ENCODE assay signal across 8 mouse cellular contexts in the genomic region with DNA sequence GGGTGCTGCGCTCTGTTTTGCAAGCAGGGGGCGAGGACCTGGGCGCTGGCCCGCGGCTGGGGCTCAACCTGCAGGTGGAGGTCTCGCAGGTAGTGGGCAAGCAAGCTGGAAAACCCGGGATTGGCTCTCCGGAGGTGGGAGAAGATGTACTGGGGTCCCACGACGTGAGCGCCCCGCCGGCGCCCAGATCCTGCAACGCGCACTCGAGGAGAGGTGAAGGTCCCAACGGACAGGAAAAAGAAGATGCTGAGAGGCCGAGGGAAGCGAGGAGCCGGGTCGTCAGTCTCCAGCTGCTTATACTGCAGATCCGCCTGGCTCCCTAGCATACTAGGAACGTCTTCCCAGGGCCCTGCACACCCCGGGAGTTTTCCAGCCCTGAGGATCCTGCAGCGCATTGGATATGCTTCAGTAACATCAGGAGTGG. TPM values are rescaled to one million over a fixed set of nuclear protein-coding genes. Genes with fewer than 3 reads are reported as not detected.
DNase-seq lines count a peak whose midpoint lies in the region; ATAC-seq and TF ChIP-seq lines count a peak whose summit lies in the region.

No protein-coding gene starts in this region.

- in situ Hi-C loops in ES-E14 (cut with MboI; ENCODE audit: low sequenced_read_pairs in 2 of 2, unreplicated experiment in 2 of 2), result no loop called here

- peak overlapping the region; percentile 69 for H3K4me2 ChIP-seq in kidney, embryonic 14.5 days (replicated peaks; ENCODE audit: low read depth, low read length)
- H3K4me2 ChIP-seq in embryonic facial prominence, embryonic 15.5 days (replicated peaks), result peak overlapping the region; percentile 80
- peak overlapping the region; percentile 94 for H3K4me2 ChIP-seq in liver, embryonic 11.5 days
- H3K4me2 ChIP-seq in stomach, embryonic 16.5 days (ENCODE audit: low read depth, low read length), result peak overlapping the region; percentile 68

- peak overlapping the region; percentile 89 for H3K4me3 ChIP-seq in kidney, embryonic 14.5 days (ENCODE audit: low read length)
- H3K4me3 ChIP-seq in ES-E14 (ENCODE audit: insufficient read depth in 1 of 2, low read depth in 1 of 2, low read length in 2 of 2, poor library complexity in 1 of 2, severe bottlenecking in 1 of 2), result peak overlapping the region; percentile 73 to 76
- peak overlapping the region; percentile 98 for H3K4me3 ChIP-seq in embryonic facial prominence, embryonic 15.5 days (replicated peaks)
- peak overlapping the region; percentile 83 for H3K4me3 ChIP-seq in liver, embryonic 11.5 days (ENCODE audit: low read depth, low read length)
- peak overlapping the region; percentile 96 for H3K4me3 ChIP-seq in stomach, embryonic 16.5 days (replicated peaks; ENCODE audit: low read length)

- H3K4me1 ChIP-seq in kidney, embryonic 14.5 days (ENCODE audit: control insufficient read depth, insufficient read depth, low read length), result peaks cover 12% of the 10 kb centered on the region
- H3K4me1 ChIP-seq in ES-E14 (ENCODE audit: control insufficient read depth in 2 of 2, insufficient read depth in 2 of 2, low read length in 2 of 2, poor library complexity in 1 of 2), result peaks cover 0 to 6% of the 10 kb centered on the region in 2 experiments; a peak in 1 of 4 replicates
- peaks cover 26% of the 10 kb centered on the region for H3K4me1 ChIP-seq in embryonic facial prominence, embryonic 15.5 days
- H3K4me1 ChIP-seq in liver, embryonic 11.5 days (replicated peaks; ENCODE audit: control insufficient read depth, insufficient read depth, low read length), result peaks cover 12% of the 10 kb centered on the region
- peaks cover 15% of the 10 kb centered on the region for H3K4me1 ChIP-seq in stomach, embryonic 16.5 days (ENCODE audit: control insufficient read depth, insufficient read depth, low read length)

- H3K27me3 ChIP-seq in kidney, embryonic 14.5 days (ENCODE audit: control insufficient read depth, insufficient read depth, low read length), result no peaks in the 10 kb centered on the region
- no peaks in the 10 kb centered on the region for H3K27me3 ChIP-seq in embryonic facial prominence, embryonic 15.5 days
- H3K27me3 ChIP-seq in liver, embryonic 11.5 days (replicated peaks; ENCODE audit: control insufficient read depth, insufficient read depth, low read length), result no peaks in the 10 kb centered on the region
- no peaks in the 10 kb centered on the region for H3K27me3 ChIP-seq in stomach, embryonic 16.5 days (ENCODE audit: control insufficient read depth, insufficient read depth, low read length)

- WGBS in kidney, embryonic 14.5 days, result 2% methylated on average over 25 of the region's 26 CpGs
- under 1% methylated on average over 26 of the region's 26 CpGs for WGBS in embryonic facial prominence, embryonic 15.5 days
- WGBS in liver, embryonic 11.5 days, result under 1% methylated on average over 24 of the region's 26 CpGs
- under 1% methylated on average over 26 of the region's 26 CpGs for WGBS in stomach, embryonic 16.5 days

- H3K9ac ChIP-seq in kidney, embryonic 14.5 days (ENCODE audit: low read depth, low read length), result peak overlapping the region; percentile 59
- H3K9ac ChIP-seq in ES-E14 (ENCODE audit: insufficient read depth, low read depth, low read length, poor library complexity, severe bottlenecking), result peak overlapping the region; percentile 75
- H3K9ac ChIP-seq in embryonic facial prominence, embryonic 15.5 days, result peak overlapping the region; percentile 44
- peak overlapping the region; percentile 62 for H3K9ac ChIP-seq in liver, embryonic 11.5 days (ENCODE audit: low read depth, low read length)
- peak overlapping the region; percentile 68 for H3K9ac ChIP-seq in stomach, embryonic 16.5 days (ENCODE audit: low read length)

- H3K27ac ChIP-seq in kidney, embryonic 14.5 days (ENCODE audit: low read depth, low read length), result peak overlapping the region; percentile 66
- no peak overlapping the region for H3K27ac ChIP-seq in ES-E14 (ENCODE audit: insufficient read depth, low read depth, low read length, poor library complexity, severe bottlenecking)
- H3K27ac ChIP-seq in embryonic facial prominence, embryonic 15.5 days (replicated peaks), result peak overlapping the region; percentile 72; the same call in 1 of the 2 replicates
- no peak overlapping the region for H3K27ac ChIP-seq in liver, embryonic 11.5 days (ENCODE audit: low read depth, low read length)
- H3K27ac ChIP-seq in stomach, embryonic 16.5 days (ENCODE audit: low read length), result peak overlapping the region; percentile 2

- no peak; the same call in 1 of the 2 replicates for ATAC-seq in kidney, embryonic 14.5 days (ENCODE audit: low FRiP score, low TSS enrichment)
- ATAC-seq in embryonic facial prominence, embryonic 15.5 days (ENCODE audit: insufficient number of reproducible peaks, low FRiP score, low TSS enrichment, low read depth), result no peak; the same call in 1 of the 2 replicates
- ATAC-seq in liver, embryonic 11.5 days (replicated peaks; ENCODE audit: low FRiP score), result peak; percentile 7; the same call in 1 of the 2 replicates
- peak; percentile 26; the same call in 1 of the 2 replicates for ATAC-seq in stomach, embryonic 16.5 days (ENCODE audit: insufficient read depth, low FRiP score)

- H3K9me3 ChIP-seq in kidney, embryonic 14.5 days (ENCODE audit: control insufficient read depth, low read length), result no peaks in the 10 kb centered on the region
- H3K9me3 ChIP-seq in ES-E14 (ENCODE audit: control insufficient read depth, insufficient read depth, low read depth, low read length), result no peaks in the 10 kb centered on the region
- no peaks in the 10 kb centered on the region for H3K9me3 ChIP-seq in embryonic facial prominence, embryonic 15.5 days (replicated peaks)
- H3K9me3 ChIP-seq in liver, embryonic 11.5 days (ENCODE audit: control insufficient read depth, low read length), result no peaks in the 10 kb centered on the region
- H3K9me3 ChIP-seq in stomach, embryonic 16.5 days (replicated peaks; ENCODE audit: control insufficient read depth, low read length), result no peaks in the 10 kb centered on the region

- H3K36me3 ChIP-seq in kidney, embryonic 14.5 days (ENCODE audit: control insufficient read depth, insufficient read depth, low read length), result no peaks in the 10 kb centered on the region
- H3K36me3 ChIP-seq in ES-E14 (ENCODE audit: control insufficient read depth, insufficient read depth, low read length, poor library complexity, severe bottlenecking), result no peaks in the 10 kb centered on the region
- H3K36me3 ChIP-seq in embryonic facial prominence, embryonic 15.5 days, result no peaks in the 10 kb centered on the region
- no peaks in the 10 kb centered on the region for H3K36me3 ChIP-seq in liver, embryonic 11.5 days (ENCODE audit: control insufficient read depth, insufficient read depth, low read length)
- H3K36me3 ChIP-seq in stomach, embryonic 16.5 days (ENCODE audit: control insufficient read depth, insufficient read depth, low read length), result 0 out of 2 replicates have a peak, but pooled peaks cover 4% of the 10 kb centered on the region

- no peak for DNase-seq in kidney, adult 9 months
- DNase-seq in ES-E14 (ENCODE audit: low read depth, low spot score), result no peak
- DNase-seq in liver, embryonic 11.5 days (ENCODE audit: low spot score), result no peak
- no peak for DNase-seq in thymus, postnatal 10 days (ENCODE audit: low spot score in 2 of 2)
- DNase-seq in adrenal gland, postnatal 14 days, result no peak

TF ChIP-seq in ES-E14, 5 proteins besides CTCF, POLR2A, EP300 and RAD21:
- no peak for TF ChIP-seq CHD2 (IDR thresholded peaks at IDR 0.05; ENCODE audit: low read depth, low read length)
- no peak for TF ChIP-seq ZC3H11A (IDR thresholded peaks at IDR 0.05; ENCODE audit: borderline replicate concordance, low read depth, low read length)
- no peak for TF ChIP-seq ZNF384 (IDR thresholded peaks at IDR 0.05; ENCODE audit: low read depth, low read length)
- no peak for TF ChIP-seq MAFK (IDR thresholded peaks at IDR 0.05; ENCODE audit: insufficient read depth, low read depth, low read length)
- TF ChIP-seq HCFC1 (IDR thresholded peaks at IDR 0.05; ENCODE audit: borderline replicate concordance, insufficient read depth, low read length), result no peak

RNA-seq across cellular contexts. Expression of a gene that starts 0.5 kb away (rescaled TPM):
- polyA plus RNA-seq in kidney, embryonic 14.5 days (2014; fragmentation: Nextera tagmentation; extraction: Ambion mirVana), result 37.7 and 41.4 TPM in 2 replicates
- 50.7 and 64.7 TPM in 2 replicates for total RNA-seq in ES-E14 (2012; rRNA removed)
- 31.0 and 33.5 TPM in 2 replicates for polyA plus RNA-seq in embryonic facial prominence, embryonic 15.5 days (2015; fragmentation: Nextera tagmentation; extraction: Ambion mirVana)
- polyA plus RNA-seq in liver, embryonic 11.5 days (2014; fragmentation: Nextera tagmentation; extraction: Ambion mirVana), result 15.8 and 19.0 TPM in 2 replicates
- polyA plus RNA-seq in stomach, embryonic 16.5 days (2015; fragmentation: Nextera tagmentation; extraction: Ambion mirVana), result 25.0 and 28.1 TPM in 2 replicates
- 38.3 and 47.0 TPM in 2 replicates for total RNA-seq in adrenal gland, postnatal 14 days (2021)

Comparison
In these comparisons a context has a peak if more than half of its experiments do, and no peak if none do; other contexts are left out.
1. ATAC-seq: peak in liver, embryonic 11.5 days (single experiment) and stomach, embryonic 16.5 days (single experiment); none in kidney, embryonic 14.5 days (single experiment) and embryonic facial prominence, embryonic 15.5 days (single experiment).
2. H3K27ac ChIP-seq: peak in kidney, embryonic 14.5 days (single experiment), embryonic facial prominence, embryonic 15.5 days (single experiment) and stomach, embryonic 16.5 days (single experiment); none in ES-E14 (single experiment) and liver, embryonic 11.5 days (single experiment).
3. Peak in every context shown above with its lines, with median percentiles within 50 percentile points of each other: H3K4me2 ChIP-seq, H3K4me3 ChIP-seq and H3K9ac ChIP-seq.